Mouse (Mus musculus): Measurements from ENCODE around the gene Spef1. TPM values are rescaled to one million over a fixed set of nuclear protein-coding genes. Genes with fewer than 3 reads are reported as not detected.

Spef1 gene
- total RNA-seq, 2 experiments from 2014 or later, result 9.7 to 10.8 TPM

DNA sequence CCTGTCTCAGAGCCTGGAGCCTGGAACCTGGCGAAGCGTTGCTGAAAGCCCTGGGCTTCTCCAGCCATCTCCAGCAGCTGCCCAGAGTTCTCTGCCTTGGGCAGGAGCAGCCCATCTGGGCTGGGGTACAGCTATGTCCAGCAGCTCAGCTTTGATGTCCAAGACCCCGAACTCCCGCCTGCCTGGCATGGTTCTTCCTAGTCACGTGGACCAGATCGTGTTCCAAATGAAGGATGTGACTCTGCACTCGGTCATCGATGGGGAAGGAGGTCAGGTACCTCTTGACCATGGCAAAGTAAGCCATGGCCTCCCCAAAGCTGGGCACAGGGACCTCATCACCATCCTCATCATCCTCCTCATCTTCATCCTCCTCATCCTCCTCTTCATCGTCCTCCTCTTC lies 9.2 kb downstream of the Spef1 start:
- intact Hi-C loops (cut with DNase I), result loop anchor here (5.0 kb wide), 1 partner anchor 84 kb away; the partner anchor contains the start of gene Pank2
- DNase-seq (ENCODE audit: low spot score in 2 of 2), result no peak

DNA sequence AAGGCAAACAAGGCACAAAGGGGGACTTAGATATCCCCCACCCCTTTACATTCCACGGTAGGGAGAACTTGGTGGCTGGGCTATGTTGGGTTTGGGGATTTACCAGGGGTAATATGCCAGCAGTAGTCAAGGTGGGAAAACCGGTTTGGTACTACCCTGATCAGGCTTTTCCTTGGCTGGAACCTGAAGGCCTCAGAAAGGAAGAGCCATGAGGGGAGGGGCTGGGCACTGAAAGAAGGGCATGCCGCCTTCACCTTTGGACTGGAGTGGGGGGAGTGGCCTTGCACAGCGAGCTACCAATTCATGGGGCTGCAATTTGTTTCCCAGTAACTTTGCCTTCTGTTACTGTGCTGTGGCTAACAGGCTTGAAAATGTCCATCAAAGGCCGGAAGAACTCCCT lies 10.6 kb downstream of the Spef1 start:
- DNase-seq (ENCODE audit: low spot score in 2 of 2), result no peak
- intact Hi-C loops (cut with DNase I), result loop anchor here (5.0 kb wide), 1 partner anchor 86 kb away; the partner anchor contains the start of gene Pank2

DNA sequence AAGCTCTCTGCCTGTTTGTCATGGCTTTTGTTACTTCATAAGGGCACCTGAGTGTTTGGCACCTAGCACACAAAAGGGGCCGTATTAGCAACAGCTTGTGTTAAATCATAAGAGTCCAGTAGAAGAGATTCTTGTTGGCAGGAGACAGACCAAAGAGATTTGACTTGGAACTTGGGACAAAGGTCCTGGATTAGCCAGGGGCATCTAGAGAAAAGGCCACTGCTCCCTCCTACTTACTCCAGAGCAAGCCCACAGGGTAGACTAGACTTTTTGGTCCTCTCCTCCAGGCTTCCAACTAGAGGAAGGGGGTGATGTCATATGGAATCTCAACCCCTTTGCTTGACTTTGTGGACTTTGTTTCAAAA lies 11.2 kb downstream of the Spef1 start:
- intact Hi-C loops (cut with DNase I), result loop anchor here (5.0 kb wide), 1 partner anchor 86 kb away; the partner anchor contains the start of gene Pank2
- DNase-seq (ENCODE audit: low spot score in 2 of 2), result no peak

DNA sequence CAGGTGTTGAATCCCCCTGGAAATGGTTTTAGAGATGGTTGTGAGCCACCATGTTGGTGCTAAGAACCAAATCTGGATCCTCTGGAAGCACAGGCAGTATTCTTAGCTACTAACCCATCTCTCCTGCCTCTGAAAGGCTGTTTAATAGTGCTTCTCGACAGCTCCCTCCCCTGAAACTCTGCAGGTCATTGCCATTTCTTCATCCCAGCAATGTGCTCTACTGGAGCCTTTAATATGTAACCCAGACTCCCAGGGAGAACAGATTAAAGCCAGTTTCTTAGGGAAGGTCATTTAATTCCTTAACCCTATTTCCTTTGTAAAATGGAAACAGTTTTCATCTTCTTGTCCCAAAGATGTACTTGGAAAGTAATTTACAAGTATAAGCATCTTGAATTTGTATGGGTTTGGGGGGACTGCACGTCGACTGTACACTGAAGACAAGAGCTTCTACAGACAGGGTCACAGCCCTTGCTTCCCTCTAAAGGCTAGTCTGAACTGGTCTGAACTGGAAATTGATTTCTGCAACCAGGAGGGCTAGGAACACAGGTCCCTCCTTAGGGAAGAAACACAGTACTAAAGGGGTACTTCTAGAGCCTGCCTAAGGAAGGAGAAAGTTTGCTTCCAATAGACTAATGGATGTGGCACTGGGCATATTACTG lies 11.7 kb downstream of the Spef1 start:
- no peak for DNase-seq (ENCODE audit: low spot score in 2 of 2)
- intact Hi-C loops (cut with DNase I), result loop anchor here (5.0 kb wide), 1 partner anchor 87 kb away; the partner anchor contains the start of gene Pank2

DNA sequence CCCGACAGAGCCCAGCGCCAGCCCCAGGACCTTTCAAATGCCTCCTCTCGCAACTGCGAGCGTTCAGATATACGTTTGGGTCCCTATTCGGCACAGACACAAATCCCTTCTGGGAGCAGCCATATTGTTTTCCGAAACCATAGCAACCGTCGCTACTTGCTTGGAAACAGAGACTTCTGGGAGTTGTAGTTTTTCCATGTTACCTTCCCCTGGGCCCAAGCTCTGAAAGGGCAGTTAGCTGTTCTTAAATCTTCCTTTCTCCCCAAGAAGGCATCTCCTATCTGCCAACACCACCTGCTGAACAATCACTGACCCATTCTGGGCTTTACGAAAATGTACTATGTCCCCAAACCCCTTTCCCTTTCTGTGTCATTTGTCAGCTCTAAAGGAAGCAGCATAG lies 12.4 kb downstream of the Spef1 start:
- intact Hi-C loops (cut with DNase I), result loop anchor here (5.0 kb wide), 1 partner anchor 88 kb away; the partner anchor contains the start of gene Pank2
- peak; percentile 51 to 72 for DNase-seq (ENCODE audit: low spot score in 2 of 2)

DNA sequence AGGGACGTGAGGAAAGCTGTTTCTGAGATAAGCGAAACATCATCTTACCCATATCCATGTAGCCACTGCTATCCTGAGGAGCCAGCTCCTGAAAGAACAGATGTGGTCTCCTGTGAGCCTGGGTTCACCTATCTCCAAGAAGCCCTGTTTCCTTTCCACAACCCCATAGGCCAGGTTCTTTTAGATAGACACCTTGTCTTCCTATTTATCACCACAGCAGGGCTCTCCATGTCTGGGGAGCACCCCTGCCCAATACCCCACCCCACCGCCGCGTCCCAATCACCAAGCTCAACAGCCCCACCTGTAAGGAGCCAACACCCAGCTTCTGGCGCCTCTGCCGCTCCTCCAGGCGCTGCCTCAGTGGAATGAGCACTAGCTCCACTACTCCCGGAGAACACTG lies 14.8 kb downstream of the Spef1 start:
- intact Hi-C loops (cut with DNase I), result no loop called here

DNA sequence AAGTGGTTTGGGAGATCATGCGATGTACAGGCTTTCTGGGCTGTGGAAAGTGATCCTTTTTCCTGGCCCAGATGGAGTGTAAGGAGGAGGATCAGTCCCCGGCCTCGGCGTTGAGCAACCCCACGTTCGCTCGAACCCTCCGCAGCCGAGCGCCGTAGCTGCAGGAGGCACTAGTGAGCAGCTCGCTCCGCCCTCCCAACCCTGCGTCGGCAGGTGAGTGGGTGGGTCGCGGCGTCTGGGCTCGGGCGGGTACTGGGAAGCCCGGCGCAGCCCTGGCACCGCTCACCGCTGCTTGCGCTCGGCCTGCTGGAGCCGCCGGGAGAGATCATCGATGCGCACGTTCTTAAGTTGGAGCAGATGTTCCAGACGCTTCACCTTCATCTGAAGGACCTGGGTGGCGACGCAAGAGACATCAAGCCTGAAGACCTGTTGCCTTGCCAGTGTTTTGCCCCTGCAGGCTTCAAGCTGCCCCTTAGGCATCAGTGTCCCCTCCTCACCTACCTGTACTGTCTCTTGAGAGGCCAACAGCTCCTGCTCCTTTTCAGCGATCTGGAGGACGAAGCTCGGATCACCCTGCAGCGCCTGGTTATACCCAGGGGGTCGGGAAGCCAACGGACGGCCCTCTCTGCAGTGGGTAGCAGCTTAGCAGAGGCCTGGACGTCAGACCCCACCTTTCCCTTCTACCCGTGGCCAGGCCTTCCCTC lies 15.5 kb downstream of the Spef1 start:
- DNase-seq (ENCODE audit: low spot score in 2 of 2), result peak; percentile 74 to 80
- intact Hi-C loops (cut with DNase I), result no loop called here

More for the DNA sequence above, 14.8 kb downstream of the Spef1 start:
- no peak for DNase-seq (ENCODE audit: low spot score in 2 of 2)

DNA sequence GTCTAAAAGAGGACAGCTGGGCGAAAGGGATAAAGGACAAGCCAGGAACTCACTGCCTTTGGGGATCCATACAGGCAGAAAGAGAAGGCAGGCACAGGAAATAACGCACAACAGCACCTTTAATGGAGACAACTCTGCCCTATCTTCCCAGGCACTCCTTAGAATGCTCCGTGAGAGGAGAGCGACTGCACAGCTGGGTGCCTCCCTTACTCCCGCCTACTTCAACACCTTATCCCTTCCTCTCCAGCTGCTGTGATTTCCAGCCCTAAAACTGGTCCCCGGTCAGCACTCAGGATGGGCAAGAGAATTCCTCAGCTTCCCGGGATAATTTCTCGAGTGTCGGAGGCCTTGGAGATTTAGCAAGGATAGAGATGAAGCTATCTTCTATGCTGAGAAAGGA lies 16.1 kb downstream of the Spef1 start:
- intact Hi-C loops (cut with DNase I), result no loop called here
- no peak for DNase-seq (ENCODE audit: low spot score in 2 of 2)

DNA sequence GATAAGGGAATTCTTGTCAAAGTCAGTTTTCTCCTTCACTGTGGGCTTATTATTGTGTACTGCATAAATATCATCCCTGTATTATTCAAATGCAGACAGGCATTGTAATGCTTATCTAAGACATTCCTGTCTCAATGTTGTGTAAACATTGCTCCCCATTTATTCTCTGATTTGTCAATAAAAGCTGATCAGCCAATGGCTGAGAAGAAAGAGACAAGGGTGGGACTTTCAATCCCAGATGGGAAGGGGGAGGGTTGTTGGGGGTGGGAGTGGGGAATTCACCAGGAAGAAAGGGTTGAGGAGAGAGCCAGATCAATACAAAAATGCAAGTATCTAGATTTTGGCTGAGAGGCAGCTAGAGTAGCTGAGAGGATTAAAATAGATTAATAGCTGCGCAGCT lies 18.2 kb downstream of the Spef1 start:
- intact Hi-C loops (cut with DNase I), result no loop called here
- no peak for DNase-seq (ENCODE audit: low spot score in 2 of 2)

DNA sequence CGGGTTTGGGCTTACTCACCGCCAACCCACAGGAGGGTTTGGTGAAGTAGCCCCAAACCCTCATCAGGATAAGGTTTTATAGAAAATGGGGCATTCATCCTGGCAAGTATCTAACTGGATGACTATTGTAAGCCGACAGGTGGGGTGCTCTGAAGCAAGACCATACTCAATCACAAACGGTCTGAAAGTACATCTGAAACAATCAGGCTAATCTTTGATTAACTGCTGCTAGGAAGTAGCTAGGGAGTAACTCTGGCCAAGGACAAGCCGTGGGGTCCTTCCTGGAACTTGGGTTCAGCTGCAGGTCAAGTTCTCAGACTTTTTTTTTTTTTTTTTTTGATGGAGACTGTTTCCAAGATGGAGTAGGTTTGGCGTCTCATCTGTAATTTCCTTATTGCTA lies 19.1 kb downstream of the Spef1 start:
- intact Hi-C loops (cut with DNase I), result no loop called here
- DNase-seq (ENCODE audit: low spot score in 2 of 2), result no peak

DNA sequence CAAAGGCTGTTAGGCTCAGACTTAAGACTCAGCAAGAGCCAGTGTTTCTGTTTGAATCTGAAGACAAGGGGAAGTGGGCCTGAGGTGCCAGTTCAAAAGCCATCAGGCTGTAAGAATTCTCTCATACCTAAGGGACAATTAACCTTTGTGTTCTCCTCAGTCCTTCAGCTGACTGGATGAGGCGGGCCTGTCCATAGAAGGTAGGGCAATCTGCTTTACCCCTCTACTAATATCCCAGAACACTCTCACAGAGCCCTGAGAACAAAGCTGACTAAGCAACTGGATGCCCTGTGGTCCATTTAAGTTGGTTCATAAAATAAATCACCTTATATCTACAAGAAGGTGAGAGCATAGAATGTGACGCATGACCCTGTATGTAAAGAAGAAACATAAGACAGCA lies 20.9 kb downstream of the Spef1 start:
- intact Hi-C loops (cut with DNase I), result no loop called here
- DNase-seq (ENCODE audit: low spot score in 2 of 2), result no peak

DNA sequence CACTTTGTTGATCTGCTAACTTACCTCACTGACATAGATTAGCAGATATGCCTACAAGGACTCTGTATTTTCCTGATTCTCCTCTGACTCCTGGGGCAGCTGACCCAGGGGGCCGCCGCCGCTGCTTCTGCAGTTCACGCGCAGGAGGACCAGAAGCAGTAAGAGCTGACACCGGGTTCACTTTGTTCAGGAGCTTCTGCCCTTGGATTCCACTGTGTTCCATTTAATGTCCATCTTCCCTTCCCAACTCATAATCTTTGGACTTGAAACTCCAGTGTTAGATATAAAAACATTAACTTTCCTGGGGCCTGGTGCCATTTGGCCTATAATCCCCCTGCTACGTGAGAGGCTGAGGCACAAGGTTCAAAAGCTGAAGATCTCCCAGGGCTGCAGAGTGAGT lies 23.2 kb downstream of the Spef1 start:
- intact Hi-C loops (cut with DNase I), result no loop called here
- no peak for DNase-seq (ENCODE audit: low spot score in 2 of 2)

DNA sequence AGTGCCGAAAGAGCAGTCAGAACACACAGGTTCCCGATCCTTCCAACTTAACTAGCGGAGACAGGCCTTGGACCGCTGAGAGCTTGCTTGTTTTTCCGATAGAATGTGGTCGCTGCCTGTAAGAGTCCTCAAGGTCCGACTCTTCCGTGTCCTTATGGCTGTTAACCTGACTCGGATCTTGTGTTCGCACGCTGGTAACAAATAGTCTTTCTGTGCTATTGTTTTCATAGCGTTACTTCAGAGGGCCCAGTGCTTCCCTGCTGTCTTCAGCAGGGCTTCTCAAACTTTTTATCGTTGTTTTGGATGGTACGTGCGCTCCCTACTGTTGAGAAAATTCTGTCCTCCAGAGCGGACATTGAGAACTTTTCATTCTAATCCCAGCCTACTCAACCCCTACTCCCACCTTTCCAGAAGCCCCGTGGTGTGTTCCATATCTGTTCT lies 26.4 kb downstream of the Spef1 start:
- intact Hi-C loops (cut with DNase I), result loop anchor here (2.0 kb wide), 1 partner anchor 66 kb away; no protein-coding TSS in a partner anchor
- DNase-seq (ENCODE audit: low spot score in 2 of 2), result peak; percentile 26 to 28

DNA sequence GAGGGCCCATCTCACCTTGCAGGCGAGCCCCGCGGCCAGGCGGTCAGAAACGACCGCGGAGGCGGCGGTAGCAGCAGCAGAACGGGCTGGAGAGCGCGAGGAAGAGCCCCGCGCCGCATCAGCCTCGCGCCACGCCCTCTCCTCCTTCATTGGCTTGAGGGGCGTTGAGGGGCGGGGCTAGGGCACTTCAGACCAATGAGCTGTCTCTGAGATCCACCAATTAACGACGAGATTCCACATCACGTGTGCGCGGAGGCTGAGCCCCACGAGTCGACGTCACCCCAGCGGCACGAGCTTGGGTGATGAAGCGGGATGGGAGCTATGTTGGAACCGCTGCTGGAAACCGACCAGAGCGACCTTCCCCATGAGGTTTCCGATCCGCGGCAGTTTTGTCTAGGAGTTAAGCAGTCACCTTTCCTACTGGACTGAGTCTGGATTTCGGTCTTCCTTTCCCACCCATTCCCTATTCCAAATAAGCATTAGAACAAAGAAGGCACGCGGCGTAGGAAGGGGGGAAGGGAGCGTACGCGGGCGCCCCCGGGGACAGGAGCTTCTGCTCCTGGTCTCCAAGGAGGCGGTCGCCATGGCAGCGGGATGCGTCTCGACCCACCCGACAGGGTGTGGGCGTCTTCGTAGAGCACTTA lies 27.0 kb downstream of the Spef1 start, which contains the start of gene 1700037H04Rik:
1700037H04Rik (minus strand) TSS at position 144 of the 644 bp plus-strand sequence.
- intact Hi-C loops (cut with DNase I), result loop anchor here (2.0 kb wide), 1 partner anchor 65 kb away; no protein-coding TSS in a partner anchor
- DNase-seq (ENCODE audit: low spot score in 2 of 2), result peak; percentile 92 to 94

DNA sequence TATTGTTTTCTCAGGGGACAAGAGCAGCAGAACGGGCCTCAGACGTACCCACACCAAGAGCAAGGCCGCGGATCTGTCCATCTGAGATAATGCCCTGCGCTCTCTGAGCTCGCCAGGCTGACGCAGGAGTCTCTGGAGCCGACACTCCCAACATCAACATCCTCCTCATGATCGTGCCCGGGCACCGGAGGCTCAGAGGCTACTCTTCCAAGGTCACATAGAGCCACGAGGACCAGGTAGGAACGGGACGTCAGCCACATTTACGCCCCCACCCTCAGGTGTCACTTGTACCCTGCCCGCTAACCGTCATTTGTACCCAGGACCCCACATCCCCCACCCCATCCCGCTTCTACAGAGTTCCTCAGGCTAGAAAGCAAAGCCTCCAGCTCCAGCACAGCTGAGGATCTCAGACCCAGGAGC lies 27.6 kb downstream of the Spef1 start:
- DNase-seq (ENCODE audit: low spot score in 2 of 2), result peak; percentile 28 to 38
- intact Hi-C loops (cut with DNase I), result no loop called here

DNA sequence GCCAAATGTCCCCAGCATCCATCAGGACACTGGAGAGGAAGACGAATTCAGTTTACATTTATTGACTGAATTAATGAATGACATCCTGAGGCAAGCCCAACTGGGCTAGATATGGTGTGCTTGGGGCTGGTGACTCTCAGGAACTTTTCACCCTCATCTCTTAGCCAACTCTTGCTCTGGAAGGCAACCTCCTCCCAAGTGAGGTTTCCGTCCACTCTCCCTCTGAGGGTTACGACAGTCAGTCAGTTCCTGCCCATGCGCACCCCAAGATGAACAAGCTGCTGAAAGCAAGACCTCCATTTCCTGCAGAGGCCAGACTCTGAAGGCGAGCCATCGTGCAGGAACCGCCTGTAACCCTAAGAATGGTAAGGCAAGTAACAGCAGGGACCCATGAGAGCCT lies 30.1 kb downstream of the Spef1 start:
- DNase-seq (ENCODE audit: low spot score in 2 of 2), result no peak
- intact Hi-C loops (cut with DNase I), result no loop called here

DNA sequence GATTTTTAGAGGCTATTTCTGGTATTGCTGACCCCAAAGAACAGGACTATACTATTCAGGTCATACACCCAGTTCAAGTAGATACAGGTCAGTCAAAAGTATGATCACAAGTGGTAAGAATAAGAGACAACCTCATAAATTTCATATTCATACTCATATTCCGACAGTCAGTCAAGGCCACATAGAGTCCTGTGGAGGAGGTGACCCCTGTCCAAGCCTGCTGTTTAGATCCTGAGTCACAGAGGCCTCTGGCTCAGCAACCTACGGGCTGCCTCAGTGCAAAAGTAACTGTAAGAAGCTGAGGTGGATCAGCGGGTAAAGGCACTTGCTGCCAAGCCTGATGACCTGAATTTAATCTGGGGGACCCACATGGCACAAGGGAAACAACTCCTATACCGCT lies 33.0 kb downstream of the Spef1 start:
- intact Hi-C loops (cut with DNase I), result no loop called here
- DNase-seq (ENCODE audit: low spot score in 2 of 2), result no peak

DNA sequence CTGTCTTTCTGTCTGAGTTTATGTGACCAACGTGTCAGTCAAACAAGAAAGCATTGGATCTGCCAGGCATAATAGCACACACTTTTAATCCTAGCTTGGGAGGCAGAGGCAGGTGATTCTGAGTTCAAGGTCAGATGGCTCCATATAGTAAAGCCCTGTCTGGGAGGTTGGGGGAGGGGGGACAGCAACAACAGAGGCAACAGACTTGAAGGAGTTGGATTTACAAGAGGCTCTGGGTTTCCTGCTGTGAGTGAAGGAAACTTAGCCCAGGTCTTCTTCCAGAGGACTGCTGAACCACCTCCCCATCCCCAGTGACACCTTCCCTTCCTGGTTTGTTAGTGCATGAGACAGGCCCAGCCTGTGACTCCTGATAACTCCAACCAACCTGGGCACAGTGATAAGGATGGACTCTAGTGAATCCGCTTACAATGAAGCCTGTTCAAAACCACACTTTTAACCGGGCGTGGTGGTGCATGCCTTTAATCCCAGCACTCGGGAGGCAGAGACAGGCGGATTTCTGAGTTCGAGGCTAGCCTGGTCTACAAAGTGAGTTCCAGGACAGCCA lies 34.8 kb downstream of the Spef1 start:
- DNase-seq (ENCODE audit: low spot score in 2 of 2), result no peak

DNA sequence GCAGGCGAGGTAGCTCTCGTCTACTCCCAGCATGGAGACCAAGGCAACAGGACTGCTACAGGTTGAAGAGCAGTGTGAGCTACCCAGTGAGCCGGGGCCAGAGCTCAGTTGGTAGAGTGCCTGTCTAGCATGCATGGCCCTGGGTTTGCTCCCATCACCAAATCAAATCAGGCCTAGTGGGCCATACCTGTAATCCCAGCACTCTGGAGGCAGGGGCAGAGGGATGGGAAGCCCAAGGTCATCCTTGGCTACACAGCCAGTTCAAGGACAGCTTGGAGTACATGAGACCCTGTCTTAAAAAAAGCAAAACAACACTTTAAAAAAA lies 37.9 kb downstream of the Spef1 start:
- intact Hi-C loops (cut with DNase I), result no loop called here
- no peak for DNase-seq (ENCODE audit: low spot score in 2 of 2)

More for the DNA sequence above, 34.8 kb downstream of the Spef1 start:
- intact Hi-C loops (cut with DNase I), result no loop called here

Data from left cerebral cortex, postnatal 36 days (tissue).